Mouse (Mus musculus) heart, embryonic 11.5 days (tissue): ENCODE results near the gene Tspan12. TPM values are rescaled to one million over a fixed set of nuclear protein-coding genes. Genes with fewer than 3 reads are reported as not detected.

Experiments
- ATAC-seq: fragments of 200-750 bp; cut with Nextera tagmentation; replicated peaks from 2 replicates; pipeline ENCODE4 v1.8.0; 2017; ENCODE audit warnings: moderate library complexity; ENCODE audit not compliant: insufficient number of reproducible peaks, low FRiP score, low TSS enrichment
- H3K27ac ChIP-seq: fragments of 300-500 bp; sonication (generic); 2 replicates; pipeline ENCODE4 v1.5.1; 2014; ENCODE audit warnings: mild to moderate bottlenecking, low read depth, low read length
- H3K27me3 ChIP-seq: fragments of 300-500 bp; sonication (generic); 2 replicates; pipeline ENCODE4 v1.6.1; 2014; ENCODE audit warnings: mild to moderate bottlenecking, low read length, mixed read lengths; ENCODE audit not compliant: control insufficient read depth, insufficient read depth
- H3K36me3 ChIP-seq: fragments of 300-500 bp; sonication (generic); 2 replicates; pipeline ENCODE4 v1.6.1; 2014; ENCODE audit warnings: mild to moderate bottlenecking, low read length, moderate library complexity, mixed read lengths; ENCODE audit not compliant: control insufficient read depth, insufficient read depth
- H3K4me1 ChIP-seq: fragments of 300-500 bp; sonication (generic); 2 replicates; pipeline ENCODE4 v1.6.1; 2014; ENCODE audit warnings: low read length; ENCODE audit not compliant: control insufficient read depth, insufficient read depth
- H3K4me2 ChIP-seq: fragments of 300-500 bp; sonication (generic); 2 replicates; pipeline ENCODE4 v1.6.1; 2014; ENCODE audit warnings: mild to moderate bottlenecking, moderate library complexity
- H3K4me3 ChIP-seq: fragments of 300-500 bp; sonication (generic); 2 replicates; pipeline ENCODE4 v1.5.1; 2014; ENCODE audit warnings: low read depth, low read length
- H3K9ac ChIP-seq: fragments of 300-500 bp; sonication (generic); 2 replicates; pipeline ENCODE4 v1.6.1; 2014; ENCODE audit warnings: mild to moderate bottlenecking, low read depth, low read length, moderate library complexity
- H3K9me3 ChIP-seq: fragments of 300-500 bp; sonication (generic); replicated peaks from 2 replicates; pipeline ENCODE4 v1.6.1; 2016; ENCODE audit warnings: low read length; ENCODE audit not compliant: control insufficient read depth
- WGBS: fragments of 180-500 bp; shearing (Covaris S2); extraction: QIAGEN DNeasy Blood & Tissue Kit; methylation state at CpG from one replicate; pipeline ENCODE4 v1.1.7; 2014; ENCODE audit not compliant: insufficient replicate concordance; 5-methylcytosine and 5-hydroxymethylcytosine counted together
- polyA plus RNA-seq: library from polyadenylated mRNA; unstranded; fragments of >200 nt; fragmentation: Nextera tagmentation; extraction: Ambion mirVana; gene quantifications from 2 replicates; pipeline ENCODE4 v1.2.1, GENCODE M21; 2014

The Tspan12 gene
- polyA plus RNA-seq, 1 experiment from 2014 or later: 70.1 TPM

- WGBS: 33% methylated on average over 7 of the region's 7 CpGs
- no peak overlapping the region for H3K4me3 ChIP-seq
- H3K36me3 ChIP-seq: no peaks in the 10 kb centered on the region
- no peaks in the 10 kb centered on the region for H3K27me3 ChIP-seq
- no peak for ATAC-seq
- H3K27ac ChIP-seq: peak overlapping the region; percentile 74
- no peaks in the 10 kb centered on the region for H3K9me3 ChIP-seq
- peaks cover 16% of the 10 kb centered on the region for H3K4me1 ChIP-seq
- peak overlapping the region; percentile 55 for H3K4me2 ChIP-seq
- no peak overlapping the region for H3K9ac ChIP-seq
Measured at GRCm38 (mm10) chr6:21822721-21823134, 29.6 kb downstream of the Tspan12 start.

GRCm38 (mm10) chr6:21818107-21818807 is 34.1 kb downstream of the Tspan12 start:
- H3K9ac ChIP-seq: no peak overlapping the region
- no peak overlapping the region for H3K4me2 ChIP-seq
- H3K36me3 ChIP-seq: peaks cover 3% of the 10 kb centered on the region; the same call in 1 of the 2 replicates
- H3K4me1 ChIP-seq: peaks cover 11% of the 10 kb centered on the region
- no peaks in the 10 kb centered on the region for H3K27me3 ChIP-seq
- no peak for ATAC-seq
- H3K9me3 ChIP-seq: no peaks in the 10 kb centered on the region
- H3K27ac ChIP-seq: no peak overlapping the region
- H3K4me3 ChIP-seq: no peak overlapping the region
- 20% methylated on average over 5 of the region's 5 CpGs for WGBS

GRCm38 (mm10) chr6:21806005-21806404 is 46.3 kb downstream of the Tspan12 start:
- H3K36me3 ChIP-seq: no peaks in the 10 kb centered on the region
- ATAC-seq: no peak
- no peak overlapping the region for H3K4me2 ChIP-seq
- H3K27ac ChIP-seq: no peak overlapping the region
- no peaks in the 10 kb centered on the region for H3K4me1 ChIP-seq
- WGBS: 91% methylated on average over 7 of the region's 7 CpGs
- H3K9ac ChIP-seq: no peak overlapping the region
- H3K27me3 ChIP-seq: no peaks in the 10 kb centered on the region
- H3K9me3 ChIP-seq: no peaks in the 10 kb centered on the region
- H3K4me3 ChIP-seq: no peak overlapping the region

GRCm38 (mm10) chr6:21805013-21805570 is 47.2 kb downstream of the Tspan12 start:
- no peaks in the 10 kb centered on the region for H3K4me1 ChIP-seq
- no peak overlapping the region for H3K4me2 ChIP-seq

GRCm38 (mm10) chr6:21803483-21804340 is 48.6 kb downstream of the Tspan12 start:
- H3K4me3 ChIP-seq: no peak overlapping the region
- no peaks in the 10 kb centered on the region for H3K36me3 ChIP-seq
- H3K9ac ChIP-seq: no peak overlapping the region
- WGBS: 83% methylated on average over 10 of the region's 10 CpGs
- no peak overlapping the region for H3K27ac ChIP-seq
- H3K9me3 ChIP-seq: no peaks in the 10 kb centered on the region
- H3K4me1 ChIP-seq: no peaks in the 10 kb centered on the region
- no peak for ATAC-seq
- H3K4me2 ChIP-seq: no peak overlapping the region
- H3K27me3 ChIP-seq: no peaks in the 10 kb centered on the region

More at GRCm38 (mm10) chr6:21805013-21805570, 47.2 kb downstream of the Tspan12 start:
- Histone ChIP-seq H3K36me3 (no peaks in the 10 kb centered on the region), H3K9ac (no peak overlapping the region), H3K4me3 (no peak overlapping the region), H3K27ac (no peak overlapping the region), H3K27me3 (no peaks in the 10 kb centered on the region), H3K9me3 (no peaks in the 10 kb centered on the region)
- 80% methylated on average over 7 of the region's 7 CpGs for WGBS
- ATAC-seq: no peak

GRCm38 (mm10) chr6:21798581-21798980 is 53.7 kb downstream of the Tspan12 start:
- ATAC-seq: no peak
- Histone ChIP-seq H3K4me2 (no peak overlapping the region), H3K9me3 (no peaks in the 10 kb centered on the region), H3K36me3 (peaks cover 3% of the 10 kb centered on the region; the same call in 1 of the 2 replicates), H3K27ac (no peak overlapping the region), H3K9ac (no peak overlapping the region), H3K4me3 (no peak overlapping the region), H3K27me3 (no peaks in the 10 kb centered on the region), H3K4me1 (no peaks in the 10 kb centered on the region)
- 76% methylated on average over 9 of the region's 9 CpGs for WGBS

GRCm38 (mm10) chr6:21797087-21797486 is 55.2 kb downstream of the Tspan12 start:
- WGBS: 74% methylated on average over 4 of the region's 4 CpGs
- no peak; the same call in 1 of the 2 replicates for ATAC-seq
- peaks cover 3% of the 10 kb centered on the region; the same call in 1 of the 2 replicates for H3K36me3 ChIP-seq
- no peak overlapping the region for H3K9ac ChIP-seq
- H3K9me3 ChIP-seq: no peaks in the 10 kb centered on the region
- H3K27me3 ChIP-seq: no peaks in the 10 kb centered on the region
- no peak overlapping the region for H3K4me3 ChIP-seq
- no peak overlapping the region for H3K4me2 ChIP-seq
- H3K27ac ChIP-seq: no peak overlapping the region
- no peaks in the 10 kb centered on the region for H3K4me1 ChIP-seq

GRCm38 (mm10) chr6:21796413-21796812 is 55.9 kb downstream of the Tspan12 start:
- Histone ChIP-seq H3K4me1 (no peaks in the 10 kb centered on the region), H3K27me3 (no peaks in the 10 kb centered on the region), H3K27ac (no peak overlapping the region), H3K9ac (no peak overlapping the region), H3K4me2 (no peak overlapping the region), H3K36me3 (peaks cover 3% of the 10 kb centered on the region; the same call in 1 of the 2 replicates), H3K9me3 (no peaks in the 10 kb centered on the region), H3K4me3 (no peak overlapping the region)
- 86% methylated on average over 10 of the region's 10 CpGs for WGBS
- ATAC-seq: no peak
